Mouse (Mus musculus) cerebellum, adult 11-12 months (tissue): Measurements from ENCODE around the gene Bmpr1b.
"Not testable (repeated sequence)": the region's sequence is repeated elsewhere in the genome, so short reads cannot be mapped to it uniquely, and the experiment has no call there.

Source experiments
- DNase-seq: peaks from one replicate; pipeline ENCODE4 v3.0.0; 2022

Bmpr1b gene

DNA sequence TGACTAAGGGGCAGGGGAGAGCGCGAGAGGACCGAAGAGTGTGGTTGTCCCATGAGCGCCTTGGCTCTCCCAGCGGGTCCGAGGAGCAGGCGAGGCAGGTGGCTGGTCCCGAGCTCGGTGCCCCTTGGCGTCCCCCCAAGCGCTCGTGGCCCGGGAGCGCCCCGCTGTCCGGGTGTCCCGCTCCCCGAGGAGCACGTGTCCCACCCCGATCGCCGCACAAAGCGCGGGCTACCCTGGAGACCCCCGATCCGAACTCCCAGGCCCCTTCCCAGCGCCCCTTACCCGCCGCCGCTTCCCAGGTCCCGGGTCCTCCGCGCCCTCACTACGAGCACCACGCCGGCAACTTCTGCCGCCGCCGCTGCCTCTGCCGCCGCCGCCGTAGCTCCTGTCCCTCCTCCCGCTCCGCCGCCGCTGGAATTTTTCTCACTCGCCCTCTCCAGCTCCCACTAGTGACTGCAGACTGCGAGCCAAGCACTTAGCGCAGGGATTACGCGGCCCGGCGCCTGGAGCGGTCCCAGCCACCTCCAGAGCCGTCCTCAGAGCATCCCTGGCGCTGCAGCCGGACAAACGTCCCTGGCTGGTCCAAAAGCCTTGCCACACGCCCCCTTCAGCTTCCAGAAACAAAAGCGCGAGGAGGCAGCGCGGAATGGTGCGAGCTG is at the start of gene Bmpr1b:
TSS of gene Bmpr1b (minus strand) at position 563 of the 659 bp plus-strand sequence.
- peak; percentile 5 for DNase-seq

GRCm38 (mm10) chr3:142212821-142213220 is 43.6 kb upstream of the Bmpr1b start:
- no peak for DNase-seq

GRCm38 (mm10) chr3:142212186-142212585 is 43.0 kb upstream of the Bmpr1b start:
- DNase-seq, result no peak

GRCm38 (mm10) chr3:142209981-142210380 is 40.8 kb upstream of the Bmpr1b start:
- no peak for DNase-seq

GRCm38 (mm10) chr3:142209057-142209456 is 39.8 kb upstream of the Bmpr1b start:
- DNase-seq, result no peak

- DNase-seq, result no peak
Observed at GRCm38 (mm10) chr3:142207488-142207887, 38.3 kb upstream of the Bmpr1b start.

DNA sequence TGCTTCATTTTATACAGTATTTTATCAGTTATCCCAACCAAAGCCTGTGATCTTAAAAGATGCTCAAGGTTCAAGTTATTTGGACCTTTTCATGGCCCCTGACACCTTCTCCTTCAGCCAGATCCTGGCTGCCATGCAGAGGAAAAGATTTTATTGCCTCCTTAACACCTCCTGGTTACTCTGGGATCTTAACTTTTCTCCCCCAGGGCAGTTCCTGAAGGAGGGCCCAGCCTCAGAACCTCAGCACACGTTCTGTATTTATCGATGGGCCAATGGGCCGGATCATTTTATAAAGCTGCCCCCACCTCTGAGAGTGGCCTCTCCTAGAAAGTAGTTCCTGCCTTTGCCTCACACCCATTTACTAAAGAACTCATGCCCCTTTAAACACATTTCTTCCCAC is 37.1 kb upstream of the Bmpr1b start:
- no peak for DNase-seq

- DNase-seq, result no peak
Observed at GRCm38 (mm10) chr3:142196142-142196541, 26.9 kb upstream of the Bmpr1b start.

DNA sequence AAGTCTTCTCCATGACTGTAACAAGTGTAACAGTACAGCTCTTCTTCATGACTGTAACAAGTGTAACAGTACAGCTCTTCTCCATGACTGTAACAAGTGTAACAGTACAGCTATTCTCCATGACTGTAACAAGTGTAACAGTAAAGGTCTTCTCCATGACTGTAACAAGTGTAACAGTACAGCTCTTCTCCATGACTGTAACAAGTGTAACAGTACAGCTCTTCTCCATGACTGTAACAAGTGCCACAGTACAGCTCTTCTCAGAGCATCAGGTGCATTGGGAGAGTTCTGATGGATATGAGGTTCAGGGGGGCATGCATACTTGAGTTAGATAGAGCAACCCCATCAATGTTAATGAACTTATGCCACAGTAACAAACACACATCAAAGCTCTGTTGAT is 22.4 kb upstream of the Bmpr1b start:
- DNase-seq, result not testable (repeated sequence)

- DNase-seq, result no peak
Observed at GRCm38 (mm10) chr3:142186551-142186950, 17.3 kb upstream of the Bmpr1b start.

DNA sequence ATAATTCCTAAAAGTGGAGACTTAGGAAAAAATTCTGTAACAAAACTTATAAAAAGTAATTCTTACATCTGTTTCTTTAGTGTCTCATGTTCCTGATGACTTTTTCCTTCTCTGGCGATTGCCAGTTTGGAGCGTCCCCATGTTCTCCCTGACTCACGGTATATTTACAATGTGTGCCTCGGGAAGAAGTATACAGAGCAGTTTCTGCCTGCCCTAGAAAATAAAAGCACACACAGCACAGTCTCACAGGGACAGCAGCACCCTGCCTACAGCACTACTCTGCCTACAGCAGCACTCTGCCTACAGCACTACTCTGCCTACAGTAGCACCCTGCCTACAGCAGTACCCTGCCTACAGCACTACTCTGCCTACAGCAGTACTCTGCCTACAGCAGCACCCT is 4.8 kb upstream of the Bmpr1b start:
- DNase-seq, result no peak

- no peak for DNase-seq
Observed at GRCm38 (mm10) chr3:142168251-142168862, 868 bp downstream of the Bmpr1b start.

GRCm38 (mm10) chr3:142164981-142165380 is 4.2 kb downstream of the Bmpr1b start:
- DNase-seq, result no peak

- DNase-seq, result no peak
Observed at GRCm38 (mm10) chr3:142163896-142164295, 5.3 kb downstream of the Bmpr1b start.

DNA sequence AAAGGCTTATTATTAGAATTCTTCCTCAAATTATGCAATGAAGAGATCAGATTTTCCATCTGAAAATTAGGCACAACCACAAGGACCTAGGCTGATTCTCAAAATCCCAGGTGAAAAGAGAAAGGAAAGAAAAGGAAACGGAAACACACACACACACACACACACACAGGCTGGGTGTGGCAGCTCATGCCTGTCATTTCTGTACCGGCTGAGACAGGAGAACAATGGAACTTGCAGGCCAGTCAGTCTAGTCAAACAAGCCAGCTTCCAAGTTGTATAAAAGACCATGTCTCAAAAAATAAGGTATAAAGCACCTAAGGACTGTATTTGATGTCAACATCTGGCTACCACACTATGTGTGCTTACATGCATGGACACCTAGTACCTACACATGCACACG is 7.8 kb downstream of the Bmpr1b start:
- DNase-seq, result no peak

- DNase-seq, result no peak
Observed at GRCm38 (mm10) chr3:142151980-142152379, 17.2 kb downstream of the Bmpr1b start.

DNA sequence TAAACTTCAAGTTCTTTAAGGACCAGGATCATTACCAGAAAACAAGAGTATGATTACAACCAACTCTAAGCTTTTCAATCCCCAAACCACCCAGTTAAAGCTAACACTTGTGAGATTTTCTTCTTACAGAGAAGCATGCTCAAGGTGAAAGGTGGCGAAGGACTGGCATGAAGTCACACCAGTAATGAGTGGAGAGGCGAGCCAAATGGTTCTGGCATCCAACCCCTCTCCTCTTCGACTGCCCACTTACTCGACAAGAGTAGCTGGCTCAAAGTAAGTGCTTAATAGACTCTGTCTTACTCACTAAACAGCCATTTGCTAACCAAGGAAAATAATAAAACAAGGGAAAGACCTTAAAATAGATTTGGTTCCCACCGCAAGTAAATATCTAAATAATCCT is 30.4 kb downstream of the Bmpr1b start:
- DNase-seq, result no peak

DNA sequence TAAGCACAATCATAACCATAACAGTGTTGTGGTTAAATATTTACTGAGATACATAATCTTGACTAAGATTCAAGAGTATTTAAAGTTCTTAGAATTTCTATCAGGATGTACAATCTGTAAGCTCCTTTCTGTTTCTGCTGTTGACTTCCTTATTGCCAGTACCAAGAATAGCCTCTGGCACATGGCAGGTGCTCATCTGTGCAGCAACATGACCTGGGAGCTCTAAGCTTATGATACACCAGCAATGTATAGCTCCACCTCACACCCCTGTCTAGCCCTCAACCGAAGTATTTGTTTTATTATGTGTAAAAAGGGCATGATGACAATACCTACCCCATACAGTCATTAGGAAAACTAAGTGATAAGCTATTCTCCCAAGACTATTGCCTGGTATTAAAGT is 42.8 kb downstream of the Bmpr1b start:
- DNase-seq, result no peak

DNA sequence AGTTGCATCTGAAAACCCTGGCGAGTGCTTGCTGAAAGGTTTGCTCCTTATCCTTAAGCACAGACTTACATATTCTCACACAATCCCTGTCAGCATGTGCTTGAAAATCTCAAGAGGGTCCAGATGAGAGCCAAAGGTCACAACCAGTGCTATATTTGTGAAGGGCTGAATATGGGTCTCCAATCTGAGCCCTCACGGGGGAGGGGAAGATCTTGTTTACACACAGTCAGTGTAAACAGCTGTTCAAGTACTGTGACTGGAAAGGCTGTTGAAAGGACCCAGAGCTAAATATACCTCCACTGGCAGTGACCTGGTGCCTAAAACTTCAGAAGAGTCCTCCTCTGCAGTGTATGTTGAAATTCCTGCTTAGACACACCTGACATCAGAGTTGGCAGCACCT is 43.7 kb downstream of the Bmpr1b start:
- no peak for DNase-seq

GRCm38 (mm10) chr3:142124255-142124654 is 45.0 kb downstream of the Bmpr1b start:
- DNase-seq, result no peak

- no peak for DNase-seq
Observed at GRCm38 (mm10) chr3:142122376-142122775, 46.8 kb downstream of the Bmpr1b start.

DNA sequence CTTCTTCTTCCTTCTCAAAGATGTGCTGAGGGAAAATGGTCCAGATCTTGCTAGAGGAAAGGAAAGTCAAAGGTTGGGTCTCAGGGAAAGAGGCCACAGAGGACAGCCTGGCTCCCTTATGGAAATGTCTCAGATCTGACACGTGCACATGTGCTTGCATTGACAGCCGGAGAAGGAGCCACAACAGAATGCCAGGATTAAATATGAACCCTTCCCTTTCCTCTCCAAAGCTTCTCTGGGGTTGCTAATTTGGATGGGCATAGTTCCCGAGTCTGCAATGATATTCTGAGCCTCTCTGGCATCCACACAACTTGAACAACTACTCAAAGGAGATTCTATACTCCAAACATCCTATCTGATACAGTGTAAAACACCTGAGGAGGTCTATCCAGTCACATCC is 48.4 kb downstream of the Bmpr1b start:
- no peak for DNase-seq

GRCm38 (mm10) chr3:142114762-142115316 is 54.4 kb downstream of the Bmpr1b start:
- no peak for DNase-seq

DNA sequence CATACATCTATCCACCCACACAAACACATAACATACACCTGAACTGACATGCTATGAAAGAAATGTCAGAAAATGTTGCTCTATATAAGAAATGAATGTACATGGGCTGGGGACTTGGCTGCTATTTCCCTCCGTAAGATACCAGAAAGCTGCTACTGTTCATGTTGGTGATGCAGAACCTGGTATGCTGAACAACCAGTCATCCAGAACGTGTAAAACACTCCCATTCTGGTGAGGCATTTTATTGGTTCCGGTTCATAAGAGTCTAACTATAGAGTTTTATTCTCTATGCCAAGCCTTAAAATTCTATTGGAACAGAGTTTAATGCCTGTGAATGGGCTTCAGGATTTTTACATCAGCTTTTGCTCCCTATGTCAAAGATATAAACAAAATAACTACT is 55.0 kb downstream of the Bmpr1b start:
- no peak for DNase-seq

GRCm38 (mm10) chr3:142113208-142113607 is 56.0 kb downstream of the Bmpr1b start:
- no peak for DNase-seq
